Mouse (Mus musculus) heart, adult 10 weeks (tissue): ENCODE data around the gene Nos1. TPM values are rescaled to one million over a fixed set of nuclear protein-coding genes. Genes with fewer than 3 reads are reported as not detected.

Experiments used
- polyA plus RNA-seq: library from polyadenylated mRNA; stranded (reverse); fragments of 350-450 nt; fragmentation: Illumina TruSeq; extraction: RNeasy Lipid Tissue Mini Kit (QIAGEN cat#74804); gene quantifications from one replicate; pipeline ENCODE4 v1.2.3, GENCODE M21; 2014; ENCODE audit warnings: low read depth, low replicate concordance

Gene Nos1
- polyA plus RNA-seq, result 0.13 TPM

DNA sequence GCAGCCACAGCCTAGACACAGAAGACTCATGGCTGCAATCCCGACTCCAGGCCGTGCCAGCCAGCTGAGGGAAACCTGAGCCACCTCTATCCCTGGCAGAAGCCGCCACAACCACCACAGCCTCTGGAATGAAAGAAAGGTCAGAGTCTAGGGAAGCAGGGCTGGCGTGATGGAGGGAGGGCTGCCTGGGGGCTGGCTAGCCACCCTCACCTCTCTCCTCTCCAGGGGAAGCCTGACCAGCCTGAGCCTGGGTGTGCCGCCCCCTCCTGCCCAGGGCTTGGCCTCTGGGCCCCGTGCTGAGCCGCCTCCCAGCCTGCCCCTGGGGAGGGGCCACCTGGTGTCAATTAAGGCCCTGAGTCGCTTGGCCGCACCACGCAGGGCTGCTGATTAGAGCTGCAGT lies at the start of gene Nos1:
Gene Nos1, plus strand, starts transcription at position 352 of the 400 bp plus-strand sequence.

GRCm38 (mm10) chr5:117976657-117977500 lies 196.0 kb downstream of the Nos1 start, which contains the start of gene Fbxo21:
Fbxo21 (plus strand) TSS chr5:117976730.

Other genes starting within 250 kb of the Nos1 start
- 25.7 TPM for gene Fbxo21, start 195.7 kb downstream of the Nos1 start, polyA plus RNA-seq
- gene Tesc, start 246.7 kb downstream of the Nos1 start, polyA plus RNA-seq, result 134 TPM